Mouse (Mus musculus): ENCODE results near the gene Abcc3.

The Abcc3 gene

GRCm38 (mm10) chr11:94351094-94351493, 41.7 kb downstream of the Abcc3 start:
- DNase-seq (ENCODE audit: low spot score): no peak

GRCm38 (mm10) chr11:94350337-94350736, 42.5 kb downstream of the Abcc3 start:
- no peak for DNase-seq (ENCODE audit: low spot score)

- no peak for DNase-seq (ENCODE audit: low spot score)
These were observed 43.0 kb downstream of the Abcc3 start for GRCm38 (mm10) chr11:94349839-94350238.

GRCm38 (mm10) chr11:94347063-94347575, 45.7 kb downstream of the Abcc3 start:
- no peak for DNase-seq (ENCODE audit: low spot score)

- no peak for DNase-seq (ENCODE audit: low spot score)
These were observed 46.2 kb downstream of the Abcc3 start for GRCm38 (mm10) chr11:94346611-94347010.

GRCm38 (mm10) chr11:94345926-94346325, 46.9 kb downstream of the Abcc3 start:
- no peak for DNase-seq (ENCODE audit: low spot score)

GRCm38 (mm10) chr11:94344470-94344869, 48.3 kb downstream of the Abcc3 start:
- no peak for DNase-seq (ENCODE audit: low spot score)

GRCm38 (mm10) chr11:94343955-94344358, 48.8 kb downstream of the Abcc3 start:
- DNase-seq (ENCODE audit: low spot score): no peak

GRCm38 (mm10) chr11:94342114-94342905, 50.5 kb downstream of the Abcc3 start:
- DNase-seq (ENCODE audit: low spot score): no peak

- no peak for DNase-seq (ENCODE audit: low spot score)
These were observed 51.6 kb downstream of the Abcc3 start for GRCm38 (mm10) chr11:94340948-94341933.

- peak; percentile 42 for DNase-seq (ENCODE audit: low spot score)
These were observed 52.8 kb downstream of the Abcc3 start for GRCm38 (mm10) chr11:94339732-94340585.

- no peak for DNase-seq (ENCODE audit: low spot score)
These were observed 54.5 kb downstream of the Abcc3 start for GRCm38 (mm10) chr11:94338347-94338746.

GRCm38 (mm10) chr11:94336551-94336950, 56.2 kb downstream of the Abcc3 start:
- no peak for DNase-seq (ENCODE audit: low spot score)

- DNase-seq (ENCODE audit: low spot score): no peak
These were observed 58.3 kb downstream of the Abcc3 start for GRCm38 (mm10) chr11:94334386-94334968.

GRCm38 (mm10) chr11:94332726-94333125, 60.1 kb downstream of the Abcc3 start:
- no peak for DNase-seq (ENCODE audit: low spot score)

GRCm38 (mm10) chr11:94330211-94330610, 62.6 kb downstream of the Abcc3 start:
- DNase-seq (ENCODE audit: low spot score): no peak

- peak; percentile 59 for DNase-seq (ENCODE audit: low spot score)
These were observed 63.4 kb downstream of the Abcc3 start for GRCm38 (mm10) chr11:94329270-94329891.

GRCm38 (mm10) chr11:94328644-94329025, 64.2 kb downstream of the Abcc3 start:
- DNase-seq (ENCODE audit: low spot score): peak; percentile 30

- DNase-seq (ENCODE audit: low spot score): peak; percentile 97
These were observed 64.8 kb downstream of the Abcc3 start, which contains the start of gene Ankrd40 for GRCm38 (mm10) chr11:94327693-94328643. Gene Ankrd40, plus strand, starts transcription at chr11:94328001.

Data from layer of hippocampus, adult 9-10 months (tissue).